Mouse (Mus musculus) embryonic facial prominence, embryonic 12.5 days (tissue): ENCODE data around the gene Sorbs1. TPM values are rescaled to one million over a fixed set of nuclear protein-coding genes. Genes with fewer than 3 reads are reported as not detected.

Experiments
- polyA plus RNA-seq: library from polyadenylated mRNA; unstranded; fragments of >200 nt; fragmentation: Nextera tagmentation; extraction: Ambion mirVana; gene quantifications from 2 replicates; pipeline ENCODE4 v1.2.1, GENCODE M21; 2016

Sorbs1 gene
- polyA plus RNA-seq, 1 experiment from 2014 or later: 42.2 TPM

Other genes with a start within 250 kb of the Sorbs1 start
- gene Pdlim1, start 241.9 kb downstream of the Sorbs1 start, polyA plus RNA-seq: 105 TPM in 2 replicates
- gene Aldh18a1, start 74.7 kb upstream of the Sorbs1 start, polyA plus RNA-seq: 78.8 and 79.3 TPM in 2 replicates
- gene Tctn3, start 98.5 kb upstream of the Sorbs1 start, polyA plus RNA-seq: 13.6 and 14.6 TPM in 2 replicates
- gene Entpd1, start 98.6 kb upstream of the Sorbs1 start, polyA plus RNA-seq: 7.4 and 8.6 TPM in 2 replicates
- 0.50 and 0.55 TPM in 2 replicates for gene Cc2d2b, start 235.0 kb upstream of the Sorbs1 start, polyA plus RNA-seq